Mouse (Mus musculus) spleen, adult 18-20 months (tissue): Measurements from ENCODE around the gene Gm45713.

Experiments
- DNase-seq, 2 experiments: peaks; one replicate each; pipeline ENCODE4 v3.0.0; 2022; ENCODE audit warnings: mixed read lengths in 2 of 2

Gene Gm45713

GRCm38 (mm10) chr7:45092828-45093515 lies 43.1 kb downstream of the Gm45713 start:
- DNase-seq = no peak

GRCm38 (mm10) chr7:45092048-45092447 lies 44.0 kb downstream of the Gm45713 start, which contains the start of gene Rcn3:
Gene Rcn3 (minus strand): TSS chr7:45092221.
- no peak for DNase-seq

GRCm38 (mm10) chr7:45091001-45091990 lies 44.7 kb downstream of the Gm45713 start:
- DNase-seq = no peak

GRCm38 (mm10) chr7:45090251-45090977 lies 45.6 kb downstream of the Gm45713 start:
- DNase-seq = peak in 1 of 2 experiments; percentile 43

GRCm38 (mm10) chr7:45088597-45088996 lies 47.4 kb downstream of the Gm45713 start:
- DNase-seq = no peak

GRCm38 (mm10) chr7:45086084-45086483 lies 49.9 kb downstream of the Gm45713 start:
- no peak for DNase-seq

- no peak for DNase-seq
Observed at GRCm38 (mm10) chr7:45083300-45083890, 52.6 kb downstream of the Gm45713 start.

- peak; percentile 57 to 61 for DNase-seq
Observed at GRCm38 (mm10) chr7:45082401-45083299, 53.4 kb downstream of the Gm45713 start.

GRCm38 (mm10) chr7:45081016-45081415 lies 55.0 kb downstream of the Gm45713 start:
- no peak for DNase-seq

GRCm38 (mm10) chr7:45079856-45080255 lies 56.2 kb downstream of the Gm45713 start:
- DNase-seq = peak; percentile 80 to 96

GRCm38 (mm10) chr7:45078513-45078912 lies 57.5 kb downstream of the Gm45713 start:
- DNase-seq = peak; percentile 60 to 81

GRCm38 (mm10) chr7:45077829-45078228 lies 58.2 kb downstream of the Gm45713 start:
- no peak for DNase-seq

GRCm38 (mm10) chr7:45077322-45077721 lies 58.7 kb downstream of the Gm45713 start:
- no peak for DNase-seq

GRCm38 (mm10) chr7:45076501-45076900 lies 59.5 kb downstream of the Gm45713 start:
- DNase-seq = no peak
